Mouse (Mus musculus) myocyte (in vitro differentiated cells): Measurements from ENCODE around the gene Obsl1.

ENCODE experiments used
- CEBPB ChIP-seq: IDR thresholded peaks from 2 replicates; pipeline ENCODE4 v1.6.1; 2011; ENCODE audit warnings: mild to moderate bottlenecking, moderate library complexity; ENCODE audit not compliant: poor library complexity, insufficient read depth, severe bottlenecking
- E2F4 ChIP-seq: IDR thresholded peaks from one replicate; pipeline ENCODE4 v1.6.1; 2011; ENCODE audit warnings: mild to moderate bottlenecking, control low read depth, moderate library complexity; ENCODE audit not compliant: insufficient read depth
- MAX ChIP-seq: IDR thresholded peaks from one replicate; pipeline ENCODE4 v1.6.1; 2011; ENCODE audit warnings: low read depth, mild to moderate bottlenecking, control low read depth
- MYOD1 ChIP-seq, 3 experiments: IDR thresholded peaks; one replicate each; pipeline ENCODE4 v1.6.1; 2011; ENCODE audit warnings: control low read depth in 2 of 3, low read depth in 2 of 3, mild to moderate bottlenecking in 2 of 3, moderate library complexity in 1 of 3; ENCODE audit not compliant: insufficient read length in 2 of 3, control insufficient read depth in 1 of 3
- MYOG ChIP-seq, 3 experiments: IDR thresholded peaks; one replicate each; pipeline ENCODE4 v1.6.1; 2011; ENCODE audit warnings: control low read depth in 2 of 3, low read depth in 2 of 3, mild to moderate bottlenecking in 2 of 3; ENCODE audit not compliant: insufficient read length in 2 of 3, control insufficient read depth in 1 of 3, insufficient read depth in 1 of 3
- POLR2A ChIP-seq: IDR thresholded peaks from one replicate; pipeline ENCODE4 v1.6.1; 2011; ENCODE audit warnings: low read depth, mild to moderate bottlenecking, control low read depth, moderate library complexity; ENCODE audit not compliant: insufficient read length
- POLR2AphosphoS2 ChIP-seq: IDR thresholded peaks from one replicate; pipeline ENCODE4 v1.6.1; 2011; ENCODE audit warnings: low read depth, control low read depth; ENCODE audit not compliant: insufficient read length
- REST ChIP-seq: IDR thresholded peaks from one replicate; pipeline ENCODE4 v1.6.1; 2011; ENCODE audit warnings: mild to moderate bottlenecking, control low read depth, moderate library complexity; ENCODE audit not compliant: insufficient read depth, insufficient read length
- SRF ChIP-seq: IDR thresholded peaks from one replicate; pipeline ENCODE4 v1.6.1; 2011; ENCODE audit warnings: low read depth; ENCODE audit not compliant: control insufficient read depth, insufficient read length
- TCF12 ChIP-seq: IDR thresholded peaks from one replicate; pipeline ENCODE4 v1.6.1; 2011; ENCODE audit warnings: mild to moderate bottlenecking, control low read depth; ENCODE audit not compliant: poor library complexity, insufficient read depth, severe bottlenecking
- USF1 ChIP-seq: IDR thresholded peaks from one replicate; pipeline ENCODE4 v1.6.1; 2011; ENCODE audit warnings: low read depth, mild to moderate bottlenecking, control low read depth, moderate library complexity

- no peak for TF ChIP-seq E2F4
- TF ChIP-seq MYOD1 (IDR thresholded peaks at IDR 0.05; ENCODE audit: control insufficient read depth in 1 of 3, insufficient read length in 2 of 3, low read depth in 2 of 3): no peak
- TF ChIP-seq POLR2A: no peak
- TF ChIP-seq TCF12: no peak
- no peak for TF ChIP-seq POLR2AphosphoS2
- no peak for TF ChIP-seq MAX
- TF ChIP-seq MYOG (IDR thresholded peaks at IDR 0.05; ENCODE audit: control insufficient read depth in 1 of 3, insufficient read depth in 1 of 3, insufficient read length in 2 of 3, low read depth in 2 of 3): no peak
- no peak for TF ChIP-seq REST
- no peak for TF ChIP-seq CEBPB
- no peak for TF ChIP-seq USF1
- no peak for TF ChIP-seq SRF
Observed at GRCm38 (mm10) chr1:75480036-75480435, 26.2 kb downstream of the Obsl1 start.
